Mouse (Mus musculus) neutrophil, adult 65 days (primary cell): ENCODE results near the gene Npm3. TPM values are rescaled to one million over a fixed set of nuclear protein-coding genes. Genes with fewer than 3 reads are reported as not detected.

Experiments used
- total RNA-seq: library from RNA; stranded (reverse); gene quantifications from 2 replicates; pipeline ENCODE4 v1.2.4, GENCODE M21; 2023

The Npm3 gene
- 14.2 and 20.7 TPM in 2 replicates for total RNA-seq

GRCm38 (mm10) chr19:45749243-45750043 is at the start of gene Npm3:
Gene Npm3 (minus strand): TSS chr19:45749591.

DNA sequence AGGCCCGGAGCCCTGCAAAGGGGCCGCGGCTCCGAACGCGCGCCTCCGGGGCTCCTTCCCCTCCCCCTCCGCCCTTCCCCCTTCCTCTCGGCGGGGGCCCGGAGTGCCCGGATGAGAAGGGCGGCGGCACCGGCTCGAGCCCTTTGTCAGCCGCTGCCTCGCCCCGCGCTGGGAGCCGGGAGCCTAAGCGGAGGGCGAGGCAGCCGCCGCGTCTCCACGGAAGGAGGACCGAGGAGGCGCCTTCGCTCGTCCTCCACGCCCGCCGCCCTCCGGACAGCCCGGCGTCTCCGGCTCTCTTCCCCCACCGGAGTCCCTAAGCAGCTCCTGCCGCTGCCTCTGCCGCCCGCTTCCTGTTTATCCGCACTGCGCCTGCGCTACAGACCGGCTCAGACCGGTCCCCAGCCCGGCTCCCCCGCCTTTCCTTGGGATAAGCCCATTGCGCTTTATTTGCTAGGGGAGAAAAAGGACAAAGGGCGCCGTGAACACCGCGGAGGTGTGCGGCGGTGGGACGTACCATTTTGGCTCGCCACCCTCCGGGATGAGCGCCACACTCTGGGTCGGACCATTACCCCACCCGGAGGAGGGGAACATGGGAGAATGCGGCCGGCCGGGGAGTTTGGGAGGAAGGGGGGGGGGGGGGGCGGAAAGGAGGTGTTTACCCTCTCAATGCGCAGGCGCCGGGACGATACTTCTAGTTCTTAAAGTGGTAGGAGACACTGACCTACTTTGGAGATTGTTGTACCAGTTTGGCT is 34.0 kb upstream of the Npm3 start, which contains the start of gene Mgea5:
TSS of gene Mgea5 (minus strand) at position 657 of the 752 bp plus-strand sequence.

GRCm38 (mm10) chr19:45742218-45742983 is 7.0 kb downstream of the Npm3 start, which contains the start of gene Fgf8:
Gene Fgf8 (minus strand): TSS chr19:45742915.

Other genes starting within 250 kb of the Npm3 start
- 6.0 and 6.5 TPM in 2 replicates for gene Poll, start 189.1 kb downstream of the Npm3 start, total RNA-seq
- gene Gm17018, start 189.0 kb downstream of the Npm3 start, total RNA-seq, result 4.6 and 9.2 TPM in 2 replicates
- gene Fbxw4, start 89.3 kb downstream of the Npm3 start, total RNA-seq, result 28.6 and 36.6 TPM in 2 replicates
- not detected in 2 replicates for gene Fgf8, start 6.7 kb downstream of the Npm3 start, total RNA-seq
- 242 and 314 TPM in 2 replicates for gene Mgea5, start 34.2 kb upstream of the Npm3 start, total RNA-seq
- gene Kcnip2, start 66.5 kb upstream of the Npm3 start, total RNA-seq, result 0.34 and 0.38 TPM in 2 replicates
- gene Armh3, start 248.9 kb upstream of the Npm3 start, total RNA-seq, result 11.7 and 16.0 TPM in 2 replicates